Mouse (Mus musculus) stomach, postnatal 0 days (tissue): ENCODE data around the gene Kcnh3.

Source experiments
- CTCF ChIP-seq: IDR thresholded peaks from 2 replicates; pipeline ENCODE4 v1.5.1; 2016; ENCODE audit warnings: antibody characterized with exemption, low read depth, mild to moderate bottlenecking, moderate library complexity
- EP300 ChIP-seq: optimal IDR thresholded peaks from 2 replicates; pipeline ENCODE3; 2016; ENCODE audit warnings: antibody characterized with exemption

- no peak for TF ChIP-seq CTCF
- TF ChIP-seq EP300 = no peak
These were observed 29.9 kb downstream of the Kcnh3 start for GRCm38 (mm10) chr15:99254477-99255005.
